Mouse (Mus musculus) embryonic facial prominence, embryonic 12.5 days (tissue): ENCODE results near the gene Lhcgr. TPM values are rescaled to one million over a fixed set of nuclear protein-coding genes. Genes with fewer than 3 reads are reported as not detected.
"Not testable (repeated sequence)": the region's sequence is repeated elsewhere in the genome, so short reads cannot be mapped to it uniquely, and the experiment has no call there.

Experiments used
- ATAC-seq: fragments of 200-750 bp; cut with Nextera tagmentation; 2 replicates; pipeline ENCODE4 v1.8.0; 2017; ENCODE audit not compliant: insufficient number of reproducible peaks, insufficient read depth, low FRiP score, low TSS enrichment
- H3K27ac ChIP-seq: fragments of 300-500 bp; sonication (generic); 2 replicates; pipeline ENCODE4 v1.5.1; 2016; ENCODE audit warnings: mild to moderate bottlenecking
- H3K27me3 ChIP-seq: fragments of 300-500 bp; sonication (generic); 2 replicates; pipeline ENCODE4 v1.6.1; 2016; ENCODE audit warnings: mild to moderate bottlenecking, moderate library complexity
- H3K36me3 ChIP-seq: fragments of 300-500 bp; sonication (generic); 2 replicates; pipeline ENCODE4 v1.6.1; 2016; ENCODE audit warnings: mild to moderate bottlenecking
- H3K4me1 ChIP-seq: fragments of 300-500 bp; sonication (generic); 2 replicates; pipeline ENCODE4 v1.6.1; 2016
- H3K4me2 ChIP-seq: fragments of 300-500 bp; sonication (generic); replicated peaks from 2 replicates; pipeline ENCODE4 v1.6.1; 2016; ENCODE audit warnings: mild to moderate bottlenecking, moderate library complexity
- H3K4me3 ChIP-seq: fragments of 300-500 bp; sonication (generic); 2 replicates; pipeline ENCODE4 v1.5.1; 2016; ENCODE audit warnings: mild to moderate bottlenecking
- H3K9ac ChIP-seq: fragments of 300-500 bp; sonication (generic); 2 replicates; pipeline ENCODE4 v1.6.1; 2016; ENCODE audit warnings: mild to moderate bottlenecking, moderate library complexity
- H3K9me3 ChIP-seq: fragments of 300-500 bp; sonication (generic); 2 replicates; pipeline ENCODE4 v1.6.1; 2016; ENCODE audit warnings: mild to moderate bottlenecking, moderate library complexity
- WGBS: fragments of 180-500 bp; shearing (Covaris S2); methylation state at CpG from one replicate; pipeline ENCODE4 v1.1.7; 2016; 5-methylcytosine and 5-hydroxymethylcytosine counted together
- polyA plus RNA-seq: library from polyadenylated mRNA; unstranded; fragments of >200 nt; fragmentation: Nextera tagmentation; extraction: Ambion mirVana; gene quantifications from 2 replicates; pipeline ENCODE4 v1.2.1, GENCODE M21; 2016

Lhcgr gene
- 0.23 TPM in 1 of 2 replicates, not detected in the other for polyA plus RNA-seq

DNA sequence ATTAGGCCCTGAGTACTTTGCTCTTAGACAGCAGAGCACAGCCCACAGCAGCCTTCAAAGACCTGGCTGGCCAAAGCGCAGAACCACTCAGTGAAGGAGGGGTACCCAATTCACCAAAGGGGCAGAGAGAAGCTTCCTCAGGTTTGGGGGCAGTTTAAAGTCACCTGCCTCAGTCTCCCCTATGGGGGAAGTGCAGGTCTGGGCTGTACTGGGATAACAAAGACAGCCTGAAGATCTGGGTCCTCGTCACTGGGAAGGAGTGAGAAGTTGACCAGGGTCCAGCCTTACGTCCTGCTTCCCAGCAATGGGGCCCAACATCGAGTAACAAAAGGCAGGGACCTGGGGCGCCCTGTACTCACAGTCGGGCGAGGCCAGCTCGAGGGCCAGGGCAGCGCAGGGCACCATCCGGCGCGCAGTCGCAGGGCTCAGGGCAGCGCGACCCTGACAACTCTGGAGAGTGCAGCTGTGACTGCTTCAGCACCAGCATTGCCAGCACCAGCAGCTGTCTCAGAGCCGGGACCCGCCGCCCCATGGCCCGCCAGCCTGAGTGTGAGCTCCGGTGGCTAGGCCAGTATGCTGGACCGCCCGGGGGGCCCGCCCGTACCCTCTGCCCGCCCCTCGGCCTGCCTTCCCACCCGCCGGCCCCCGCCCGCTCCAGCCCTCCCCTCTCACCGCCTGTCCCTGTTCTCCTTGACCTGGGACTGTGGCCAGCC lies at the start of gene Lhcgr:
Lhcgr (minus strand) TSS at position 551 of the 713 bp plus-strand sequence.
- H3K36me3 ChIP-seq: no peaks in the 10 kb centered on the region
- H3K9ac ChIP-seq: no peak within 1 kb of the TSS; the same call in 1 of the 2 replicates
- peak; percentile 81 for ATAC-seq
- peak within 1 kb of the TSS; percentile 46 for H3K4me2 ChIP-seq
- H3K9me3 ChIP-seq: no peaks in the 10 kb centered on the region
- peaks cover 6% of the 10 kb centered on the region; the same call in 1 of the 2 replicates for H3K4me1 ChIP-seq
- H3K27me3 ChIP-seq: peaks cover 15% of the 10 kb centered on the region; the same call in 1 of the 2 replicates
- H3K27ac ChIP-seq: no peak within 1 kb of the TSS
- peak within 1 kb of the TSS; percentile 14 for H3K4me3 ChIP-seq
- WGBS: 16% methylated on average over 31 of the region's 31 CpGs

DNA sequence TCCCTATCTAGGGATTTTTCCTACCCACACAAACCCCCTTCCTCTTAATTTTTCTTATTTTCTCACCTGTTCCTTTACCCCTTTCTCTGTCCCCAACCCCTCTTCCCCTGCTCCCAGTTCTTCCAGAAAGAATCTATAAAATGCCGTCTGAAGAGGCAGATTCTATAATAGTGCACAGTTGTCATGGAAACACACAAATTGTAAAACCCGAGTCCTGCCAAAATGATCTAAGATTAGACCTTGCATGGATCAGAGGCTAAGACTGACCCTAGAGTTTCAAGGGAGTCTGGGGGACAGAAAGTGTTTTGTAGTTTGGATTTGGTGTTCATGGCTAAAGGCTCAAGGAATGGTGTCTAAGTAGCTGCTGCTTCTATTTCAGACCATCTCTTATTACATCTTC lies 25.8 kb upstream of the Lhcgr start:
- no peak overlapping the region for H3K27ac ChIP-seq
- ATAC-seq: no peak
- no peak overlapping the region for H3K4me3 ChIP-seq
- H3K4me2 ChIP-seq: no peak overlapping the region
- WGBS: 53% methylated on average over 2 of the region's 2 CpGs
- no peaks in the 10 kb centered on the region for H3K27me3 ChIP-seq
- H3K9me3 ChIP-seq: no peaks in the 10 kb centered on the region
- H3K4me1 ChIP-seq: no peaks in the 10 kb centered on the region
- H3K9ac ChIP-seq: no peak overlapping the region
- no peaks in the 10 kb centered on the region for H3K36me3 ChIP-seq

DNA sequence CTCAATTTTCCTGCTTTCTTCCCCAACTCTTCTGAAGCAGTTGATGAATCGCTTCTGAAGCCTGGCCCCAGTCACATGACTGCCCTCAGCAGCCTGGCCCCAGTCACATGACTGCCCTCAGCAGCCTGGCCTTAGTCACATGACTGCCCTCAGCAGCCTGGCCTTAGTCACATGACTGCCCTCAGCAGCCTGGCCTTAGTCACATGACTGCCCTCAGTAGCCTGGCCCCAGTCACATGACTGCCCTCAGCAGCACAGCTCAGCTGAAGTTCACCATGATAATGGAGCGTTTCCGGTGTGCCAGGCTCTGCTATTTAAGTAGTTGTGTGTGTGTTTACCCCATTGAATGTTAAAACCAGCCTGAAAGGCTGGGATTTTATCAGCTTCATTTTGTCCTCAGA lies 21.2 kb upstream of the Lhcgr start:
- H3K27ac ChIP-seq, H3K4me1 ChIP-seq, H3K27me3 ChIP-seq, H3K9me3 ChIP-seq, H3K4me2 ChIP-seq, H3K4me3 ChIP-seq, H3K9ac ChIP-seq, ATAC-seq, H3K36me3 ChIP-seq: not testable (repeated sequence)
- WGBS: 86% methylated on average over 3 of the region's 3 CpGs

DNA sequence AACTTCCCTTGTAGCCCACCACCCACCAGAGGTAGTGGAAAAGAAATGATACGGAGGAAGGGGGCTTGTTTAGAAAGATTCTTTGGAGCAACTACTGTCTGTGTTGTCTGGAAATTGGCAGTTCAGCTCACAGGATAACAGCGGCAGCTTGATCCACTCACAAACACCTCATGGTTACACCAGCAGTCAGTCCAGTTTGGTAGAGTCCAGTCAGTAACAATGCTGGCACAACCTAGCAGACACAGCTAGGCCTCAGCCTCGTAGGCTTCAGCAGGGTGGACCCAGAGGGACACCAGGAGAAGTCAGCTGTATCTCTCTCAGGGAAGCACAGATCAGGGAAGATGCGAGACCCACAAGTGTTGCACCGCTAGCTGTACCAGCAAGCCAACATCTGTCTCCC lies 19.0 kb upstream of the Lhcgr start:
- Histone ChIP-seq H3K27ac (no peak overlapping the region), H3K4me1 (no peaks in the 10 kb centered on the region), H3K4me2 (no peak overlapping the region), H3K9me3 (no peaks in the 10 kb centered on the region), H3K27me3 (no peaks in the 10 kb centered on the region), H3K36me3 (no peaks in the 10 kb centered on the region), H3K4me3 (no peak overlapping the region), H3K9ac (no peak overlapping the region)
- 92% methylated on average over 5 of the region's 5 CpGs for WGBS
- no peak for ATAC-seq

DNA sequence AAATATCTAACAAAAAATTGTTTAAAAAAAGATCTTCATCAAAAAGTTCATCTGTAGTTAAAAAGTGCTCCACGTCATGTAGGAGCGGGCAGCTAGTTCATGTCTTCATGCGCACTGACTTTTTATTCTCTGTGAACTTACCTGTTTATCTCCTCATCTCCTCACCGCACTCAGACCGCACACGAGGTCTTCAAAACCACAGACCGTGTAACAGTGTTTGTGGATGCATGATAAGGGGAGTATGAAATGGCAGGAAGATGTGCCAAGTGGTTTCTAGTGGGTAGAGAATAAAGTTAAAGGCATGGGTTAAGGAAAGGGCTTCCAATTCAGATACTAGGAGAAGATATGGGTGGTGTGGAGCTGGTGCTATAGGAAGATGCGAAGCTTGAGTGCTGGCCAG lies 14.6 kb upstream of the Lhcgr start:
- H3K36me3 ChIP-seq: no peaks in the 10 kb centered on the region
- no peak overlapping the region for H3K4me3 ChIP-seq
- no peak overlapping the region for H3K27ac ChIP-seq
- 94% methylated on average over 8 of the region's 8 CpGs for WGBS
- no peak for ATAC-seq
- no peaks in the 10 kb centered on the region for H3K27me3 ChIP-seq
- H3K9me3 ChIP-seq: no peaks in the 10 kb centered on the region
- H3K4me1 ChIP-seq: no peaks in the 10 kb centered on the region
- no peak overlapping the region for H3K9ac ChIP-seq
- no peak overlapping the region for H3K4me2 ChIP-seq

DNA sequence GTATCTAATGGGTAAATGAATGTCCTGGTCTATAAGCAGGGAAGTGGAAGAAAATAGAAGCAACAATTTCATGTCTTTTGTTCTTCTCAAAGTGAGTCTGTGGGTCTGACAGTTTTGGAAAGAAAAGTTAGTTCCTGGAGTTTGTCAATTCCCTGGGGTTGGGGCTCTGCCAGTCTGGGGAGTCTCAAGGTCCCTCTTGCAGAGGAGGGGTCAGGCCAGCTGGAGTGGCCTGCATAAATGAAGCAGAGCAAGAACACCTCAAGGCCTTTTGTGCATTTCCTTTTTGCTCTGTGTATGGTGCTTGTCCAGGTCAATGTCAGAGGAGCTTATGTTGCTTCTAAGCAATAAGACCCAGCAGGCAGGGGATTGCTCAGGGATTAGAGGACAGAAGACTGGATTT lies 11.7 kb upstream of the Lhcgr start:
- no peaks in the 10 kb centered on the region for H3K9me3 ChIP-seq
- no peak for ATAC-seq
- H3K4me3 ChIP-seq: no peak overlapping the region
- no peaks in the 10 kb centered on the region for H3K36me3 ChIP-seq
- H3K4me1 ChIP-seq: no peaks in the 10 kb centered on the region
- H3K4me2 ChIP-seq: no peak overlapping the region
- H3K27ac ChIP-seq: no peak overlapping the region
- no peaks in the 10 kb centered on the region for H3K27me3 ChIP-seq
- no peak overlapping the region for H3K9ac ChIP-seq

DNA sequence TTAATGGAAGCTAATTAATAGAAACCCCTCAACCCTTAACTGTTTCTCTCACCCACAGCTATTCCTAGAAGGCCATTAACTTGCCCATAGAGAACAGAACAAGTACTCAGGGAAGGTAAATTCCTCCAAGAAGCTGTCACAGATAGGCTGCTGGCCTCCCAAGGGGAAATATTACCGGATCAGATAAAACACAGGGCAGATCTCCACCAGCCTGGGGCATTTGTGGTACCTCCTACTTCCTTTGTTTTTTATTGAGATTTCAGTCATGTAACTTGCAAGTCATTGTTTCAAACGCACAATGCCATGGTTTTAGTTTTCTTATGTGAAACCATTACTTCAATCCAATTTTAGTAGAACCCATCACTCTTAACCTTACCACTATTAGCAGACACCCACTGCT lies 1.1 kb downstream of the Lhcgr start:
- no peak for ATAC-seq
- H3K4me2 ChIP-seq: no peak overlapping the region
- H3K27ac ChIP-seq: no peak overlapping the region
- 76% methylated on average over 2 of the region's 2 CpGs for WGBS
- no peak overlapping the region for H3K9ac ChIP-seq
- peaks cover 15% of the 10 kb centered on the region; the same call in 1 of the 2 replicates for H3K27me3 ChIP-seq
- no peaks in the 10 kb centered on the region for H3K36me3 ChIP-seq
- H3K9me3 ChIP-seq: no peaks in the 10 kb centered on the region
- peaks cover 6% of the 10 kb centered on the region; the same call in 1 of the 2 replicates for H3K4me1 ChIP-seq
- no peak overlapping the region for H3K4me3 ChIP-seq

DNA sequence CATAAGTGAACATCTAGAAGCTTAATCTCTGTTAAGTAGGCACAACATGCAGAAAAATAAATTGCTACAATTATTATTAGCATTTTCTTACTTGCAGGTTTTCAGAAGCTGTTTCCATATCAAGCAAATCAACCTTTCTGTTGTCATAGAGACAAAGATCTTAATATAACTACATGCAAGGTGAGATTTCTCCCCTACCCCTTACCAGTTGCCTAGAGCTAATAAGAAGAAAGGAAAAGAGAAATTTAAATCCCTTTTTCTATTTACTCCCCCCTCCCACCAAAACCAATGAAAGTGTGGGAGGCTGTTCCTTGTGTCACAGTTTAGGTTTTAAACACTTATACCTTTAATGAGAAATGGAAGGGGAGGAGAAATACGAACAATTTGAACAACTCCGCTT lies 3.4 kb downstream of the Lhcgr start:
- no peak for ATAC-seq
- Histone ChIP-seq H3K9me3 (no peaks in the 10 kb centered on the region), H3K27ac (no peak overlapping the region), H3K4me2 (no peak overlapping the region), H3K27me3 (peaks cover 15% of the 10 kb centered on the region; the same call in 1 of the 2 replicates), H3K4me3 (no peak overlapping the region), H3K9ac (no peak overlapping the region), H3K4me1 (peaks cover 6% of the 10 kb centered on the region; the same call in 1 of the 2 replicates), H3K36me3 (no peaks in the 10 kb centered on the region)
- WGBS: 94% methylated on average over 2 of the region's 2 CpGs

DNA sequence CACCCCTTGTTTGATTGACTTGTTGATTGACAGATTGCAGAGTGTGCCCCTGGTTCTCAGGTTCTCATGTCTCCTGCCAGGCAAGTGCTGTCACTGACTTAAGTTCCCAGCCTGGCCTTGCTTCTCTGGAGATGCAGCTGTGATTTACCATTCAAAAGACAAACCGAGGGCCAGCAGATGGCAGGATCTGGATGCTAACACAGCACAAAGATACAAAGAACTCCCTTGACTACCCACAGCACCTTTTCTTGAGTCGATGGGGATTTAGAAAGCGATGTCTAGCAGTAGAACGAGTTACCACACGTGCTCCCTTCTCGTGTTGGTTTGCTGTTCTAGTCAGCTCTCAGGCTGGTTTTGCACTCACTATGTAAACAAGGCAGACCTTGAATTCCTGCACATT lies 4.9 kb downstream of the Lhcgr start:
- peaks cover 4% of the 10 kb centered on the region; the same call in 1 of the 2 replicates for H3K4me1 ChIP-seq
- H3K27ac ChIP-seq: no peak overlapping the region
- H3K36me3 ChIP-seq: no peaks in the 10 kb centered on the region
- H3K27me3 ChIP-seq: 0 out of 2 replicates have a peak, but pooled peaks cover 6% of the 10 kb centered on the region
- no peak for ATAC-seq
- H3K4me2 ChIP-seq: no peak overlapping the region
- H3K9me3 ChIP-seq: no peaks in the 10 kb centered on the region
- no peak overlapping the region for H3K4me3 ChIP-seq
- 60% methylated on average over 6 of the region's 6 CpGs for WGBS
- no peak overlapping the region for H3K9ac ChIP-seq

DNA sequence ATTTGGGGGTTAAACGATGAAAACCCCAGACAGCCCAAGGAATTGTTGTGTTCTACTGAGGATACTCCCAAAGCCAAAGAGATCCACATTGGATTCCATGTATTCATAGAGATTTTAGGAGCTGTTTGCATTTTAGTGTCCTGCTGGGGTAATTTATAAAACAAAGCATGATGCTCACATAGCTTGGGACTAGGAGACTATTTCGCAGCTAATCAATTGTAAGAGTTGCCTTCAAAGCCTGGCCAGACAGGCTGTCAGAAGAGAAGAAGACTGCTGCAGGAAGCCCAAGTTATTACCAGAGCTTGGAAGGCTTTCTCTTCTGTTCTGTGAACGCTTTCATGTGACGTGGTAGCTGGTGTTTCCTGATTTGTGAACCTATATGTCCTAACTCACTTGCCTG lies 5.4 kb downstream of the Lhcgr start:
- 79% methylated on average over 4 of the region's 4 CpGs for WGBS
- Histone ChIP-seq H3K9ac (no peak overlapping the region), H3K4me2 (no peak overlapping the region), H3K9me3 (no peaks in the 10 kb centered on the region), H3K36me3 (no peaks in the 10 kb centered on the region), H3K4me3 (no peak overlapping the region), H3K27ac (no peak overlapping the region), H3K4me1 (no peaks in the 10 kb centered on the region), H3K27me3 (0 out of 2 replicates have a peak, but pooled peaks cover 2% of the 10 kb centered on the region)
- ATAC-seq: no peak

DNA sequence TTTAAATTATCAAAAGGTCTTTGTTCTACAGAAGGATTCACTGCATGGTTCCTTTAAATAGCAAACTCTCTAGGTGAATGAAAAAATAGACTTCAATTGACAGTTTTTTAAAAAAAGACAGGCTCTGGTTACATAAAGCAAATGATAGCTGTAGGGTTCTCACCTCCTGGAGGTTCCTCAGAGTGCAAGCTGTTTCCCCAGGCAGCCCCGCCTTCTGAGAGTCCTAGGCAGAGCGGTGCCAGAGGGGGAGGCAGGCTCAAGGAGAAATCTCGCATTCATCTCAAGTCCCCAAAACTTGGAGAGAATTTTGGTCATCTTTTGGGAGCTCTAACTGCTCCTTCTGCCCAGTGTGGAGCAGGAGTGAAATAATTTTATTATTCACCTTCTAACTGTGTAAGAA lies 12.6 kb downstream of the Lhcgr start:
- no peak overlapping the region for H3K4me3 ChIP-seq
- 0 out of 2 replicates have a peak, but pooled peaks cover 5% of the 10 kb centered on the region for H3K4me1 ChIP-seq
- no peaks in the 10 kb centered on the region for H3K27me3 ChIP-seq
- no peaks in the 10 kb centered on the region for H3K9me3 ChIP-seq
- no peak overlapping the region for H3K9ac ChIP-seq
- H3K4me2 ChIP-seq: no peak overlapping the region
- H3K27ac ChIP-seq: no peak overlapping the region
- 21% methylated on average over 3 of the region's 3 CpGs for WGBS
- ATAC-seq: no peak
- no peaks in the 10 kb centered on the region for H3K36me3 ChIP-seq

DNA sequence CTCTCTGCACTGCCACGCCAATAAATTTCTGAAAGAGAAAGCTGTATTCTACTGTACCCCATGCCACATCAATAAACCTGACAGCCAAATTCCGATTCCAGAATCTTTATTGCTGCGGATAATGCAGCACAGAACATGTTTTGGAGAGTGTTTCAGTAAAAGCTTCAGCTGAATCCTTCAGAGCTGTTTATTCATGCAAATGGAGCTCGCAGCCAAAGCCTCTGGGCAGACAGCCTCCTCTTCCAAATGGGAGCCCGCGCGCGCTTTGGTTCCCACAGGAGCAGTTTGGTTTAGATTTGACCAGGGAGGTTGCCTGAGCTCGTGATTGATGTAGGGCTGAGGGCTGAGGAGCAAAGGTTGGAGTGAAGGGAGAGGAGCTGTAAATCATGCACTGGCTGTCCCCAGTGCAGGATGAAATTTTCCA lies 17.7 kb downstream of the Lhcgr start:
- no peaks in the 10 kb centered on the region for H3K9me3 ChIP-seq
- peaks cover 4% of the 10 kb centered on the region; the same call in 1 of the 2 replicates for H3K4me1 ChIP-seq
- H3K27ac ChIP-seq: no peak overlapping the region
- ATAC-seq: no peak
- H3K9ac ChIP-seq: no peak overlapping the region
- WGBS: 56% methylated on average over 9 of the region's 9 CpGs
- no peaks in the 10 kb centered on the region for H3K36me3 ChIP-seq
- H3K4me2 ChIP-seq: no peak overlapping the region
- H3K27me3 ChIP-seq: no peaks in the 10 kb centered on the region
- no peak overlapping the region for H3K4me3 ChIP-seq
